Mouse (Mus musculus) cerebellum, adult 2 months (tissue): ENCODE data around the gene Slc16a10.

Experiments
- CTCF ChIP-seq: fragments of 200-500 bp; IDR thresholded peaks from 2 replicates; pipeline ENCODE4 v1.5.1; 2011; ENCODE audit warnings: low read depth, mild to moderate bottlenecking, control low read depth, low read length, moderate library complexity, borderline replicate concordance; ENCODE audit not compliant: insufficient read depth
- POLR2A ChIP-seq: fragments of 200-500 bp; IDR thresholded peaks from 2 replicates; pipeline ENCODE4 v1.6.1; 2011; ENCODE audit warnings: low read length, control low read depth, borderline replicate concordance; ENCODE audit not compliant: insufficient read depth

GRCm38 (mm10) chr10:40188831-40189230 is 46.8 kb upstream of the Slc16a10 start:
- TF ChIP-seq POLR2A (no peak), CTCF (no peak)
